ENCODE assay signal across 8 mouse cellular contexts in the genomic region with DNA sequence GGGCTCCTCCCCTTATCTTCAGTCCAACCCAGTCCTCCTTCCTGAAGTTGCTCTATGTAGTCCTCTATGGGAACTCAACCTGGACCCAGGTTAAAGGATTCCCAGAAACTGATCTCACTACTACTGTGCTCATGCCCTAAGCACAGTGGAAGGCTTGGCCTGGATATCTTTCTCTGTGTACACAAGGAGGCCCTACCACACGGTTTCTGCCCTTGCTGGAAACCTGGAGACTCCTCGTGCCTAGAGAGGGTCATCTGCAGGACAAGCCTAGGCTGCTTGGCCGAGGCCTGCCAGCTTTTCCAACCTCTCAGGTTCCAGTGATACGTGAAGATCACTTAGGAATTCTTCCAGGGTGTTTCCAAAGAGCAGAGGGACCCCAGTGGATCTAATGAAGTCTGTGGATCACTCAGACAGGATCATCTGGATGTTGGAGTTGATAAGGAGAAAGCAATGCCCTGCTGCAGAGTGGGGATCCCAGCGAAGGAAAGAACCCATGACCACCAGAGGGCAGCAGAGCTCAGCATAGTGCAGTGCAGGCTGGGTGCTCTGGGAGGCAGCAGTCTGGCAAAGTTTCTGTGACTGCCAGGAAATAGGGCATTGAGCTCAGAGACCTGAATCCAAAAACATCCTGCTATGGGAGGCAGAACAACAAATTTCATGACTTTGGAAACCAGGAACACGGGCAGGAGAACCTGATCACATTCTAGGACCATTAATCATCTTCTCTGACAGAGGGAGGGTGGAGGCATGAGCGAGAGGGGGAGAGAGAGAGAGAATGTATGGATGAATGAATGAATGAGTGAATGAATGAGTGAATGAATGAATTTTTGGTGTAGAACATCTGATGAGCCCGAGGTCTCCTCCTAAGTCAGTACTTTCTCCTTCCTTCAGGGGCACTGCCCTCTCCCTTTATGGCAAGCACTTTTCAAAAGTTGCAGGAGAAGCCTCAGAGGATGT. TPM values are rescaled to one million over a fixed set of nuclear protein-coding genes. Genes with fewer than 3 reads are reported as not detected.
ATAC-seq and TF ChIP-seq lines count a peak whose summit lies in the region.
"Not testable (repeated sequence)": the region's sequence is repeated elsewhere in the genome, so short reads cannot be mapped to it uniquely, and the experiment has no call there.

No protein-coding gene starts in this region.

- 71% methylated on average over 6 of the region's 8 CpGs for WGBS in embryonic facial prominence, embryonic 15.5 days
- WGBS in hindbrain, embryonic 12.5 days: 64% methylated on average over 5 of the region's 8 CpGs
- WGBS in intestine, postnatal 0 days: 69% methylated on average over 5 of the region's 8 CpGs
- WGBS in liver, embryonic 12.5 days (ENCODE audit: insufficient replicate concordance): 61% methylated on average over 6 of the region's 8 CpGs
- WGBS in stomach, embryonic 16.5 days: 68% methylated on average over 5 of the region's 8 CpGs

- H3K9ac ChIP-seq in embryonic facial prominence, embryonic 15.5 days; hindbrain, embryonic 12.5 days; intestine, postnatal 0 days (ENCODE audit: low read depth, low read length); liver, embryonic 12.5 days; stomach, embryonic 16.5 days (ENCODE audit: low read length): not testable (repeated sequence)

- H3K36me3 ChIP-seq in embryonic facial prominence, embryonic 15.5 days: peaks cover 40% of the 10 kb centered on the region
- H3K36me3 ChIP-seq in hindbrain, embryonic 12.5 days: peaks cover 38% of the 10 kb centered on the region
- peaks cover 33% of the 10 kb centered on the region for H3K36me3 ChIP-seq in intestine, postnatal 0 days (ENCODE audit: control insufficient read depth, insufficient read depth)
- peaks cover 44% of the 10 kb centered on the region for H3K36me3 ChIP-seq in liver, embryonic 12.5 days
- H3K36me3 ChIP-seq in stomach, embryonic 16.5 days (ENCODE audit: control insufficient read depth, insufficient read depth, low read length): peaks cover 11% of the 10 kb centered on the region

- TF ChIP-seq CTCF in intestine, postnatal 0 days (IDR thresholded peaks at IDR 0.05; ENCODE audit: low read depth): peak; percentile 45

- H3K4me1 ChIP-seq in embryonic facial prominence, embryonic 15.5 days; hindbrain, embryonic 12.5 days; intestine, postnatal 0 days (replicated peaks; ENCODE audit: control insufficient read depth, insufficient read depth, low read length); liver, embryonic 12.5 days; stomach, embryonic 16.5 days (ENCODE audit: control insufficient read depth, insufficient read depth, low read length): not testable (repeated sequence)

- not testable (repeated sequence) for H3K4me3 ChIP-seq in embryonic facial prominence, embryonic 15.5 days (replicated peaks); hindbrain, embryonic 12.5 days; intestine, postnatal 0 days (ENCODE audit: low read depth, low read length); liver, embryonic 12.5 days; stomach, embryonic 16.5 days (replicated peaks; ENCODE audit: low read length)

- not testable (repeated sequence) for H3K9me3 ChIP-seq in embryonic facial prominence, embryonic 15.5 days (replicated peaks); hindbrain, embryonic 12.5 days (replicated peaks); intestine, postnatal 0 days (ENCODE audit: control insufficient read depth); liver, embryonic 12.5 days (replicated peaks); stomach, embryonic 16.5 days (replicated peaks; ENCODE audit: control insufficient read depth, low read length)

- not testable (repeated sequence) for H3K27ac ChIP-seq in embryonic facial prominence, embryonic 15.5 days (replicated peaks); hindbrain, embryonic 12.5 days; intestine, postnatal 0 days (ENCODE audit: low read depth, low read length); liver, embryonic 12.5 days; stomach, embryonic 16.5 days (ENCODE audit: low read length)

- peak; percentile 69; the same call in 1 of the 2 replicates for ATAC-seq in embryonic facial prominence, embryonic 15.5 days (ENCODE audit: insufficient number of reproducible peaks, low FRiP score, low TSS enrichment, low read depth)
- ATAC-seq in frontal cortex, adult (ENCODE audit: low TSS enrichment): peak; percentile 88
- ATAC-seq in hindbrain, embryonic 12.5 days (ENCODE audit: low FRiP score): peak; percentile 66; the same call in 1 of the 2 replicates
- ATAC-seq in intestine, postnatal 0 days: peak; percentile 73
- ATAC-seq in liver, embryonic 12.5 days: peak; percentile 67
- ATAC-seq in megakaryocyte, adult 5-6 weeks (ENCODE audit: poor library complexity, severe bottlenecking): peak; percentile 88
- ATAC-seq in monocyte, adult 5-6 weeks (replicated peaks; ENCODE audit: insufficient number of reproducible peaks, low FRiP score, low TSS enrichment, poor library complexity, severe bottlenecking): peak; percentile 36; the same call in 1 of the 2 replicates
- peak; percentile 78; the same call in 1 of the 2 replicates for ATAC-seq in stomach, embryonic 16.5 days (ENCODE audit: insufficient read depth, low FRiP score)

- not testable (repeated sequence) for H3K27me3 ChIP-seq in embryonic facial prominence, embryonic 15.5 days; hindbrain, embryonic 12.5 days; intestine, postnatal 0 days (replicated peaks; ENCODE audit: control insufficient read depth, insufficient read depth, low read length); liver, embryonic 12.5 days (replicated peaks); stomach, embryonic 16.5 days (ENCODE audit: control insufficient read depth, insufficient read depth, low read length)

- not testable (repeated sequence) for H3K4me2 ChIP-seq in embryonic facial prominence, embryonic 15.5 days (replicated peaks); hindbrain, embryonic 12.5 days (replicated peaks); intestine, postnatal 0 days (replicated peaks; ENCODE audit: low read depth); liver, embryonic 12.5 days; stomach, embryonic 16.5 days (ENCODE audit: low read depth, low read length)

RNA-seq across cellular contexts. Expression of gene Ddx11, which starts 29.7 kb away (rescaled TPM):
- 15.0 and 16.9 TPM in 2 replicates for polyA plus RNA-seq in embryonic facial prominence, embryonic 15.5 days (2015; fragmentation: Nextera tagmentation; extraction: Ambion mirVana)
- polyA plus RNA-seq in hindbrain, embryonic 12.5 days (2016; fragmentation: Nextera tagmentation; extraction: Ambion mirVana): 19.4 and 20.2 TPM in 2 replicates
- 1.7 and 2.1 TPM in 2 replicates for polyA plus RNA-seq in intestine, postnatal 0 days (2015; fragmentation: Nextera tagmentation; extraction: Ambion mirVana)
- 15.5 and 16.1 TPM in 2 replicates for polyA plus RNA-seq in liver, embryonic 12.5 days (2016; fragmentation: Nextera tagmentation; extraction: Ambion mirVana)
- 5.2 and 6.7 TPM in 2 replicates for total RNA-seq in megakaryocyte, adult 5-6 weeks (2015)
- total RNA-seq in megakaryocyte, adult 5-6 weeks (2017): 9.8 and 11.1 TPM in 2 replicates
- total RNA-seq in monocyte, adult 5-6 weeks (2017): 4.5 to 12.8 TPM (median 8.1 TPM) in 3 replicates
- 17.7 and 20.1 TPM in 2 replicates for polyA plus RNA-seq in stomach, embryonic 16.5 days (2015; fragmentation: Nextera tagmentation; extraction: Ambion mirVana)

RNA-seq across cellular contexts. Expression of gene Washc1, which starts 41.6 kb away (rescaled TPM):
- 41.4 TPM in 2 replicates for polyA plus RNA-seq in embryonic facial prominence, embryonic 15.5 days (2015; fragmentation: Nextera tagmentation; extraction: Ambion mirVana)
- 38.5 and 39.9 TPM in 2 replicates for polyA plus RNA-seq in hindbrain, embryonic 12.5 days (2016; fragmentation: Nextera tagmentation; extraction: Ambion mirVana)
- polyA plus RNA-seq in intestine, postnatal 0 days (2015; fragmentation: Nextera tagmentation; extraction: Ambion mirVana): 24.8 and 27.6 TPM in 2 replicates
- 23.0 and 23.9 TPM in 2 replicates for polyA plus RNA-seq in liver, embryonic 12.5 days (2016; fragmentation: Nextera tagmentation; extraction: Ambion mirVana)
- total RNA-seq in megakaryocyte, adult 5-6 weeks (2015): 14.5 and 19.1 TPM in 2 replicates
- 29.7 and 30.9 TPM in 2 replicates for total RNA-seq in megakaryocyte, adult 5-6 weeks (2017)
- 15.0 to 43.3 TPM (median 25.2 TPM) in 3 replicates for total RNA-seq in monocyte, adult 5-6 weeks (2017)
- polyA plus RNA-seq in stomach, embryonic 16.5 days (2015; fragmentation: Nextera tagmentation; extraction: Ambion mirVana): 35.3 and 36.1 TPM in 2 replicates

RNA-seq across cellular contexts. Expression of gene Ndufv2, which starts 51.6 kb away (rescaled TPM):
- polyA plus RNA-seq in embryonic facial prominence, embryonic 15.5 days (2015; fragmentation: Nextera tagmentation; extraction: Ambion mirVana): 278 and 302 TPM in 2 replicates
- polyA plus RNA-seq in hindbrain, embryonic 12.5 days (2016; fragmentation: Nextera tagmentation; extraction: Ambion mirVana): 265 and 282 TPM in 2 replicates
- polyA plus RNA-seq in intestine, postnatal 0 days (2015; fragmentation: Nextera tagmentation; extraction: Ambion mirVana): 421 and 453 TPM in 2 replicates
- polyA plus RNA-seq in liver, embryonic 12.5 days (2016; fragmentation: Nextera tagmentation; extraction: Ambion mirVana): 234 and 239 TPM in 2 replicates
- total RNA-seq in megakaryocyte, adult 5-6 weeks (2015): 170 and 198 TPM in 2 replicates
- 195 and 197 TPM in 2 replicates for total RNA-seq in megakaryocyte, adult 5-6 weeks (2017)
- total RNA-seq in monocyte, adult 5-6 weeks (2017): 97.5 to 124 TPM (median 101 TPM) in 3 replicates
- 331 and 340 TPM in 2 replicates for polyA plus RNA-seq in stomach, embryonic 16.5 days (2015; fragmentation: Nextera tagmentation; extraction: Ambion mirVana)

Comparison
In these comparisons a context has a peak if more than half of its experiments do, and no peak if none do; other contexts are left out.
1. ATAC-seq: peak in every context shown above with its lines; median percentile 88 in frontal cortex, adult; 88 in megakaryocyte, adult 5-6 weeks; 78 in stomach, embryonic 16.5 days; 73 in intestine, postnatal 0 days; 69 in embryonic facial prominence, embryonic 15.5 days; 67 in liver, embryonic 12.5 days; 66 in hindbrain, embryonic 12.5 days; 36 in monocyte, adult 5-6 weeks.